Mouse (Mus musculus): ENCODE results near the gene Kcnj12. TPM values are rescaled to one million over a fixed set of nuclear protein-coding genes. Genes with fewer than 3 reads are reported as not detected.

Kcnj12 gene
- polyA plus RNA-seq, 1 experiment: 5.8 TPM

DNA sequence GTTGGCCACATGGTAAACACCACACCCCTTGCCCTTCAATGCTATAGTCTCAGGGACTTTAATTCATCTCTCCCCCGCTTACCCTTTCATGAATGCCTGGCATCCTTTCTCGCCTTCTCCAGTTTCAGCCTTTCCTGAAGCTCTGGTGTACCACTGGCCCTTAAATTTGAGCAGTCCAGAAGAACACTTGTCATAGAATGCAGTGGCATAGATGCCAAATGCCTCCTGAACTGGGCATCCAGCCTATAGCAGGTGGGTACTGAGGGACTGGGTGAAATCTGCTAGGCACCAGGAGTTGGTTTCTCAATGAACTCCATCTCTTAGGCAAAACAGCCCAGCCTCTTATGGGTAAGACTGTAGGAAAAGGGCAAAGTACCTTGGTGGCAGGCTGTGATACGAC lies 31.9 kb upstream of the Kcnj12 start:
- TF ChIP-seq POLR2A (IDR thresholded peaks at IDR 0.05; ENCODE audit: borderline replicate concordance, extremely low read depth, low read depth, low read length) (no peak), CTCF (IDR thresholded peaks at IDR 0.05; ENCODE audit: insufficient read depth, low read length) (no peak)
- 74% methylated on average over 3 of the region's 3 CpGs for WGBS
- Histone ChIP-seq H3K4me1 (ENCODE audit: control insufficient read depth, insufficient read depth, low read length) (no peaks in the 10 kb centered on the region), H3K4me3 (replicated peaks; ENCODE audit: extremely low read depth, low read depth, low read length) (no peak overlapping the region)
- DNase-seq: no peak

DNA sequence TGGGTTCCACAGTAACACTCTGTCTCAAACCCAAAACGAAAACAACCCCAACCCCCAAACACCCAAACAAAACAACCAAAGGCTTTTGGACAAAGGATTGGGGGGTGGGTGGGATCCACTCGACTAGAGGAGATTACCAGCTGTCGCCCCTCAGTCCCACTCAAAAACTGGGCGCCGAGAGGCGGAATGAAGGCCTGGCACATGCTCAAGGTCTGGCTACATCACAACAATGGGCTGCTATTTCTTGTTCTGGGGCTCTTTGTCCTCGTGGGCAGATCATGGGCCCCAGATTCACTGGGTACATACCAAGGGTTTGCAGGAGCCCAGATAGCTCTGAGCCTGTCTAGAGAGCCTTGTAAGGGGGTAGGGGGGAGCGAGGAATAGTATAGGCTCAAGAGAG lies 19.6 kb upstream of the Kcnj12 start:
- no peak for TF ChIP-seq POLR2A (IDR thresholded peaks at IDR 0.05; ENCODE audit: borderline replicate concordance, extremely low read depth, low read depth, low read length)
- Histone ChIP-seq H3K4me1 (ENCODE audit: control insufficient read depth, insufficient read depth, low read length) (no peaks in the 10 kb centered on the region), H3K4me3 (replicated peaks; ENCODE audit: extremely low read depth, low read depth, low read length) (no peak overlapping the region)
- DNase-seq: no peak
- 72% methylated on average over 8 of the region's 8 CpGs for WGBS

DNA sequence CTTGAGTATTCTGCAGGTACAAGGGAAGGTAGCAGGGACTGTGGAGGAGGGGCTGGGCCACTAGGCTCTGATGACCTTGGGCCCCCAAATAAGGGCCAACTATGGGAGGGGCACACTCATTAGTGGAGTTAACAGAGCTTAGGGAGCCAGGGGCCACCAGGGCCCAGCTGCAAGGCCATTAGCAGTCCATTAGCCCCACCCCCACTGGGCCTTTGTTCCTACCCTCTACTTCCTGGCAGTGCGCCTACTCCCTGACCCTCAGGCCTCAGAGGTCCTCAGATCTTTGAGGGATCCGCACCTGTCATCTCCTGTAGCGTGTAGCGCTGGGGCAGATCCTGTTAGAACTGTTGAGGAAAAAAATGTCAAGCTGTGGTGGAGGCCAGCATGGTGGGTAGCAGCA lies 18.3 kb upstream of the Kcnj12 start:
- no peak for TF ChIP-seq CTCF (IDR thresholded peaks at IDR 0.05; ENCODE audit: insufficient read depth, low read length)
- no peak for TF ChIP-seq POLR2A (IDR thresholded peaks at IDR 0.05; ENCODE audit: borderline replicate concordance, extremely low read depth, low read depth, low read length)
- DNase-seq: no peak
- H3K4me3 ChIP-seq (replicated peaks; ENCODE audit: extremely low read depth, low read depth, low read length): no peak overlapping the region
- WGBS: 68% methylated on average over 4 of the region's 4 CpGs
- no peaks in the 10 kb centered on the region for H3K4me1 ChIP-seq (ENCODE audit: control insufficient read depth, insufficient read depth, low read length)

DNA sequence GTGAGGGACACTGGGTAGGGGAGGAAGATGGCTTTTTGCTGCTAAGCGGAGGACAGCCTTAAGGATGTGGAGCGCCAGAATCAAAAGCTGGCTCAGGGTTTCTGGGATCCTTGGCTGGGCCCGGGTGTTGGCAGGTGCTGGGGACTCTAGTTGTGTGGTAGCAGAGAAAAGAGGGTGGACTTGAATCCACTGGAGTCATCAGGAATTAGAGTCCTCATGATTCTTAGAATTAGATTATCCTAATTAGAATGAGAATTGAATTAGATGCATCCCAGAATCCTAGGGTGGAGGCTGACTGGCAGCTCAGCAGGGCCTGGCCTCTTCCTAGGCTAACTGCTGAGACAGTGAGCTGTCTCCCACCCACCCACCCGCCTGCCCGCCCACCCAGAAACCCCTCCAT lies 17.6 kb upstream of the Kcnj12 start:
- 78% methylated on average over 5 of the region's 5 CpGs for WGBS
- H3K4me1 ChIP-seq (ENCODE audit: control insufficient read depth, insufficient read depth, low read length): no peaks in the 10 kb centered on the region
- no peak for DNase-seq
- H3K4me3 ChIP-seq (replicated peaks; ENCODE audit: extremely low read depth, low read depth, low read length): no peak overlapping the region
- TF ChIP-seq CTCF (IDR thresholded peaks at IDR 0.05; ENCODE audit: insufficient read depth, low read length) (no peak), POLR2A (IDR thresholded peaks at IDR 0.05; ENCODE audit: borderline replicate concordance, extremely low read depth, low read depth, low read length) (no peak)

DNA sequence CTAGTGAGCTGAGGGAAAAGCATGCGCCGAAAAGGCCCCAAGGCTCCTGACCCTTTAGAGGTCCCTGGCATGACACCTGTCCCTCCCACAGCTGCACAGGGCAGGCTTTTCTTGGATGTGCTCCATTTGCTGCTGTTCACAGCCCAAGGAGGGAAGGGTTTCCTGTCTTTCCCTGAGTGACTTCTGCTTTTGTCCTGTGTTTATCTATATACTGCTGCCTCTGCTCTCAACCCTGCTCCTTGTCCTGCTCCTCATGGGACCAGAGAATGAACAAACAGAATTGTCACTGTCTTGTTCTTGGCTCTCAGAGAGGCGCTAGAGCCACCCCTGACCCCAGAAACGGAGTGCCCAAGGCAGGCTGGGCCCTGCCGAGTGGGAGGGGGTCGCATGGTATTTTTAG lies 17.0 kb upstream of the Kcnj12 start:
- TF ChIP-seq POLR2A (IDR thresholded peaks at IDR 0.05; ENCODE audit: borderline replicate concordance, extremely low read depth, low read depth, low read length): no peak
- TF ChIP-seq CTCF (IDR thresholded peaks at IDR 0.05; ENCODE audit: insufficient read depth, low read length): no peak
- no peak for DNase-seq
- H3K4me1 ChIP-seq (ENCODE audit: control insufficient read depth, insufficient read depth, low read length): no peaks in the 10 kb centered on the region
- WGBS: 25% methylated on average over 6 of the region's 6 CpGs
- H3K4me3 ChIP-seq (replicated peaks; ENCODE audit: extremely low read depth, low read depth, low read length): no peak overlapping the region

DNA sequence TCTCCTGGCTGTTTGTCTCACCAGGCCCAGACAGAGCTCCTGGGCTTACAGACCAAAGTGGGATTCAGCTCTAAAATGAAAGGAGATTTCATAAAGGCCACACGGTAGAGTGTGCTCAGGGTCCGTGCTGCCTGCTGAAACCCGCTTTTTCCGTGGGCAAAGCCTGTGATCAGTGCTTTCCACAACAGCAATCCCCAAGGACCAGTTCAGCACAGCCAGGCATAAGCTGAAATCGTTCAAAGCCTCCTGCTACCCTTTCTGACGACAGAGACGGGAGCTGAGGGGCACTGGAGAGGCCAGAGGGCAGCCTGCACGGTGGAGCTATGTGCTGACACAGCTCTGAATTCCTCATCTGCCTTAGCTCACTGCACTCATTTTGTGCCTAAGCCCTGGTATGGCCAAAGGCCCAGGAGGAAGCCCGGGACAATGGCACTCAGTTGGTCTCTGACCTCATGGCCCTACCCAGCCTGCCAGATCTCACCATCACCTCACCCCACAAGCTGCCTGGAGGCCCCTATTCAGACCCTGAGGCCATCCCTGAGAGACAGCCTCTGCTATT lies 10.5 kb upstream of the Kcnj12 start:
- WGBS: 43% methylated on average over 9 of the region's 9 CpGs
- Histone ChIP-seq H3K4me1 (ENCODE audit: control insufficient read depth, insufficient read depth, low read length) (no peaks in the 10 kb centered on the region), H3K4me3 (replicated peaks; ENCODE audit: extremely low read depth, low read depth, low read length) (no peak overlapping the region)
- DNase-seq: no peak
- TF ChIP-seq POLR2A (IDR thresholded peaks at IDR 0.05; ENCODE audit: borderline replicate concordance, extremely low read depth, low read depth, low read length) (no peak), CTCF (IDR thresholded peaks at IDR 0.05; ENCODE audit: insufficient read depth, low read length) (no peak)

DNA sequence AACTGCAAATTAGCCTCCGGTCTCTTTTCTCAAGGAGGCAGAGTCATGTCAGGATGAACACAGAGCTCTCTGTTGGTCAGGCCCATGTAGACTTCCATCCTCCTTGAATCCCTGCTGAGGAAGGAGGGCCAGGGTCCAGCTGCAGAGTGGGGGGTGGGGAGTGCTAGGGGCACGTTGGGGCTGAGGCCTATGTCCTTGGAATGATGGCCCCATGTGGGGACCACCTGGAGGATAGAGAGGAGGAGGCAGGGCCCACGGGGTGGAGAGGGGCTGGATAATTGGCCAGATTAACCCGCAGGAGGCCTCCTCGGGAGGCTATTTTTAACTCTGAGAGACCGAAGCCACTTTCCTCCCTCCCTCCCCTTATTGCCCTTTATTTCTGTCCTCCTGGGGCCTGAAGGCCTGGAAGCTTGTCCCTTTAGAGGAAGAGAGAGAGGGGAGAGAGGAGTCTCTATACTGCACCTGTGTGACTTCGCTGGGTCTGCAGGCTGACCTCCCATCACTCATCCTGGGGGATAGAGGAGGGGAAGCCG lies 5.4 kb upstream of the Kcnj12 start:
- no peak for DNase-seq
- TF ChIP-seq CTCF (IDR thresholded peaks at IDR 0.05; ENCODE audit: insufficient read depth, low read length) (no peak), POLR2A (IDR thresholded peaks at IDR 0.05; ENCODE audit: borderline replicate concordance, extremely low read depth, low read depth, low read length) (no peak)
- H3K4me3 ChIP-seq (replicated peaks; ENCODE audit: extremely low read depth, low read depth, low read length): no peak overlapping the region
- H3K4me1 ChIP-seq (ENCODE audit: control insufficient read depth, insufficient read depth, low read length): no peaks in the 10 kb centered on the region
- WGBS: 42% methylated on average over 8 of the region's 8 CpGs

DNA sequence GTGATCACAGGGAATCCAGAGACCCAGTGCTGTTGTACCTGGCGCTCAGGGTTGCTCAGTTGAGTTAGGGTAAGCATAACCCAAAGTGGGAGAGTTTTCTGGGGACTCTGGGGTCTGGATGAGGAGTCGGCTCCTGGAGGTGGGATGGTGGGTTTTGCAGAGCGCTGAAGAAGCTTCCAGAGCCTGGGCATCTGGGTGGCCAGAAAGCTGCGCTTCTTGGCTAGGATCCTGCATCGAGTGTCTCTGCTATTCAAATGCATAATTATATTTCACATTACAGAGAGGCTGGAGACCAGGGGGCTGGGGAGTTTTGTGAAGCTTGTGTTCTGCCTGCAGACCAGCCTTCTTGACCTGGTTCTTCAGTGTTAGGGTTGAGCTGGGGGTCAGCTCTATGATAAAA lies 1.2 kb upstream of the Kcnj12 start:
- no peaks in the 10 kb centered on the region for H3K4me1 ChIP-seq (ENCODE audit: control insufficient read depth, insufficient read depth, low read length)
- TF ChIP-seq CTCF (IDR thresholded peaks at IDR 0.05; ENCODE audit: insufficient read depth, low read length) (no peak), POLR2A (IDR thresholded peaks at IDR 0.05; ENCODE audit: borderline replicate concordance, extremely low read depth, low read depth, low read length) (no peak)
- H3K4me3 ChIP-seq (replicated peaks; ENCODE audit: extremely low read depth, low read depth, low read length): no peak overlapping the region
- no peak for DNase-seq
- 77% methylated on average over 5 of the region's 5 CpGs for WGBS

DNA sequence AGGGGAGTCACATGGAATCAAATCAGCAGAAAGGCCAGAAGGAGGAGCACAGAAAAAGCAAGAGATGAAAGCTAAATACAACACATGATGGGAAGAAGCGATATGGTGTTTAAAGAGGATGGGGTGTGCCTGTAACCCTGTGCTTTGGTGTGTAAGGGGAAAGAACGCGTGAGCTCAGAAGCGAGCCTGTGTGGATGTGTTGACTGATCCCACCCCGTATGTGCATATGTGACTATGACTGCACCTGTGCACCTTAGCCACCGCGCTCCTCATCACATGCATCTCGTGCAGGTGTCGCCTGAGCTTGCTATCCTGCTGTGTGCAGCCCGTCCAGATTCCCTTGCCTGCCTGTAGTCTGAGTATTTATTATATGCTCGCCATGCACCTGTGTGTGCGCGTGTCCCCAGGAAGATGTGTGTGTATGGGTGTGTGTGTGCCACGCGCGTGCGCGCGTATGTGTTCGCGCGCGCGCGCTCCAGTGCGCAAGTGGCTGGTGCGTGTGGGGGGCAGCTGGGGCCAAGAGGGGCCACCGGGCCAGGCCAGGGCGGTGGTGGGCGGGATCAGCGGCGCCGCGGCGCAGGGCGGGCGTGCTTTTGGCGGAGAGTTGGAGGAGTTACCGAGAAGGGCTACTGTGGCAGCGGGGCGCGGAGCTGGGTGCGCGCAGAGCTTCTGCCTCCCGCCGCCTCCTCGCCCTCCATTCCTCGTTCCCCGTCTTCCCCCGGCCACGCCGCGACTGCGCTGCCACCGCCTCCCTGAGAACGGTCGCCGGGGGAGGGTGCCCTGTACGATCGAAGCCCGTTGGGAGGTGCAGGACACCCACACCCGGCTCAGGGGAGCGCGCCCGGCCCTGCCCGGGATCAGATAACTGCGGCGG lies 451 bp upstream of the Kcnj12 start:
- Histone ChIP-seq H3K4me1 (ENCODE audit: control insufficient read depth, insufficient read depth, low read length) (no peaks in the 10 kb centered on the region), H3K4me3 (replicated peaks; ENCODE audit: extremely low read depth, low read depth, low read length) (peak overlapping the region; percentile 14)
- TF ChIP-seq CTCF (IDR thresholded peaks at IDR 0.05; ENCODE audit: insufficient read depth, low read length): no peak
- peak; percentile 11; the same call in 1 of the 2 replicates for TF ChIP-seq POLR2A (IDR thresholded peaks at IDR 0.05; ENCODE audit: borderline replicate concordance, extremely low read depth, low read depth, low read length)
- no peak for DNase-seq
- 2% methylated on average over 68 of the region's 68 CpGs for WGBS

All from lung, adult 2 months (tissue).